Mouse (Mus musculus) midbrain, embryonic 10.5 days (tissue): ENCODE data around the gene Prss57. TPM values are rescaled to one million over a fixed set of nuclear protein-coding genes. Genes with fewer than 3 reads are reported as not detected.
A peak's percentile ranks its signal among the peaks of the same experiment; 100 is the strongest.
"Not testable (repeated sequence)": the region's sequence is repeated elsewhere in the genome, so short reads cannot be mapped to it uniquely, and the experiment has no call there.

ENCODE experiments used
- DNase-seq: peaks from one replicate; pipeline ENCODE4 v3.0.0-alpha.2; 2017; ENCODE audit warnings: low spot score
- H3K27ac ChIP-seq: fragments of 300-500 bp; sonication (generic); replicated peaks from 2 replicates; pipeline ENCODE4 v1.5.1; 2016; ENCODE audit warnings: mild to moderate bottlenecking
- H3K27me3 ChIP-seq: fragments of 300-500 bp; sonication (generic); 2 replicates; pipeline ENCODE4 v1.6.1; 2016; ENCODE audit warnings: low read depth, mild to moderate bottlenecking; ENCODE audit not compliant: poor library complexity, severe bottlenecking
- H3K36me3 ChIP-seq: fragments of 300-500 bp; sonication (generic); 2 replicates; pipeline ENCODE4 v1.6.1; 2016; ENCODE audit warnings: mild to moderate bottlenecking, moderate library complexity
- H3K4me1 ChIP-seq: fragments of 300-500 bp; sonication (generic); 2 replicates; pipeline ENCODE4 v1.6.1; 2016
- H3K4me3 ChIP-seq: fragments of 300-500 bp; sonication (generic); 2 replicates; pipeline ENCODE4 v1.5.1; 2016; ENCODE audit warnings: mild to moderate bottlenecking, moderate library complexity
- H3K9me3 ChIP-seq: fragments of 300-500 bp; sonication (generic); replicated peaks from 2 replicates; pipeline ENCODE4 v1.6.1; 2016; ENCODE audit warnings: mild to moderate bottlenecking
- WGBS: fragments of 180-500 bp; shearing (Covaris S2); methylation state at CpG from one replicate; pipeline ENCODE4 v1.1.7; 2016; 5-methylcytosine and 5-hydroxymethylcytosine counted together
- polyA plus RNA-seq: library from polyadenylated mRNA; unstranded; fragments of >200 nt; fragmentation: Nextera tagmentation; extraction: Ambion mirVana; gene quantifications from 2 replicates; pipeline ENCODE4 v1.2.1, GENCODE M21; 2016

The Prss57 gene
- polyA plus RNA-seq, 1 experiment from 2014 or later: 0.05 TPM

DNA sequence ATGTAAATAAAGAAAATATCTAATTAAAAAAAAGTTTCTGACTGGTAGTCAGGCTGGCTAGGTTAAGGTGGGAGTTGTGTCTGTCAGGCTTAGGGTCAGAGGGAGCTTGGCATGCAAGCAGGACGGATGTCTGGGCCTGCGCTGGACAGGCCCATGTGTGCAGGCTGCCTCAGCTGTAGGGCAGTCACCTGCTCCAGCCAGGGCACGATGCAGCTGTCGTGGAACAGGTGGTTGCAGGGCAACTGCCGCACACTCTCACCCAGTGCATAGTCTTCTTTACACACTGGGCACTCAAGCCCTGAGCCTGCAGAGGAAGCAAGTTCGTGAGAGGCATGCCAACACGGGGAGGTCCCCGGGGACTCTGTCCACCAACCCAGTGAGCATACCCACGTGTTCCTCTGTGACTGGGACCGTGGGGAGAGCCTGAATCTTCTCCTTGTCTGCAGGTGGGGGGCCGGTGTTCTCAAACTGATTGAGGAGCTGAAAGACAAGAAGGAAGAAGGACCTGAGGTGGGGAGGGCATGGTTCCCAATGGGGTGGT, 30.1 kb downstream of the Prss57 start:
- no peak for DNase-seq
- WGBS: 95% methylated on average over 11 of the region's 11 CpGs
- Histone ChIP-seq H3K4me1 (peaks cover 22% of the 10 kb centered on the region), H3K36me3 (peaks cover 88% of the 10 kb centered on the region), H3K27ac (no peak overlapping the region), H3K9me3 (no peaks in the 10 kb centered on the region), H3K4me3 (peak overlapping the region; percentile 20; the same call in 1 of the 2 replicates), H3K27me3 (peaks cover 8% of the 10 kb centered on the region; the same call in 1 of the 2 replicates)

- 91% methylated on average over 1 of the region's 1 CpGs for WGBS
- peaks cover 22% of the 10 kb centered on the region for H3K4me1 ChIP-seq
- H3K27me3 ChIP-seq: peaks cover 14% of the 10 kb centered on the region; the same call in 1 of the 2 replicates
- not testable (repeated sequence) for H3K9me3 ChIP-seq, H3K4me3 ChIP-seq, DNase-seq, H3K27ac ChIP-seq
- H3K36me3 ChIP-seq: peaks cover 88% of the 10 kb centered on the region
These were observed 31.1 kb downstream of the Prss57 start for GRCm38 (mm10) chr10:79759675-79760074.

DNA sequence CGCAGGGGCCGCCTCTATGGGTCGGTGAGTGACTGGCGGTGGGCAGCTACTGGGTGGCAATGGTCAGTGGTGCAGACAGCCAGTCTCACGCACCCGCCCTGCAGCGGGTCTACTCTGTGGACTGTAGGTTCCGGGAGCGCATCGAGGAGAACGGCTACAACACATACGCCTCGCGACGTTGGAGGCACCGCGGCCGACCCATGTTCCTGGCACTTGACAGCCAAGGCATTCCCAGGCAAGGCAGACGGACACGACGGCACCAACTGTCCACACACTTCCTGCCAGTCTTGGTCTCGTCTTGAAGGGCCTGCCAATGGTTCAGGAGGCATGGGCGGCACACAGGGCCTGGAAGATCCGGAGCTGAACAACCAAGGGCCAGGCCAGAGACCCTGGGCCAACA, 34.1 kb downstream of the Prss57 start:
- 94% methylated on average over 24 of the region's 24 CpGs for WGBS
- peaks cover 60% of the 10 kb centered on the region for H3K36me3 ChIP-seq

GRCm38 (mm10) chr10:79755854-79756253, 34.9 kb downstream of the Prss57 start:
- no peaks in the 10 kb centered on the region for H3K9me3 ChIP-seq
- H3K4me1 ChIP-seq: peaks cover 13% of the 10 kb centered on the region
- WGBS: 92% methylated on average over 3 of the region's 3 CpGs
- peak overlapping the region; percentile 54 for H3K4me3 ChIP-seq
- no peak overlapping the region for H3K27ac ChIP-seq
- peaks cover 14% of the 10 kb centered on the region; the same call in 1 of the 2 replicates for H3K27me3 ChIP-seq
- H3K36me3 ChIP-seq: peaks cover 52% of the 10 kb centered on the region
- no peak for DNase-seq

More for the DNA sequence above, 34.1 kb downstream of the Prss57 start:
- Histone ChIP-seq H3K4me3 (no peak overlapping the region), H3K9me3 (no peaks in the 10 kb centered on the region), H3K27ac (no peak overlapping the region), H3K27me3 (peaks cover 14% of the 10 kb centered on the region; the same call in 1 of the 2 replicates), H3K4me1 (peaks cover 13% of the 10 kb centered on the region)
- DNase-seq: no peak

DNA sequence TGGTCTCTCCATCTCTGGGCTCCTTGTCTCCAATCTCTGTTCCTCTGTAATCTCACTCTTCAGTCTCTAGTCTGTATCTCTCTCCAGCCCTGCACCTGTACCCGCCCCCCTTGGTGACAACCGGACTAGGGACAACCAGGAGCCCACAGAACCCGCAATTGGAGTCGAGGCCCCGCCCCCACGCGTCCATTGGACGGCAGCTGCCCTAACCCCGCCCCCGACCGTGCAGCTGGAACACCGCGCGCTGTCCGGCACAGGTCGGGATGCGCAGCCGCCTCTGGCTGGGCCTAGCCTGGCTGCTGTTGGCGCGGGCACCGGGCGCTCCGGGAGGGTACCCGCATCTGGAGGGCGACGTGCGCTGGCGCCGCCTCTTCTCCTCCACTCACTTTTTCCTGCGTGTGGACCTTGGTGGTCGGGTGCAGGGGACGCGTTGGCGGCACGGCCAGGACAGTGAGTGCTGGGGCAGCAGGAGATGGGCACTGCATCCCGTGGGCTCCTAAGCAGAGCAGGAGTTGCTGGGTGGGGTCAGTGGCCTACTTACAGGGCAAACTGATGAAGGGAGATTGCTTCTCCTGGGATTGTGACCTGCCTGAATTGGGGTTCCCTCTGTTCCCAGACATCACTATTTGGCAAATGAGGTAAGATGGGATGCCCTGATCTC, 35.8 kb downstream of the Prss57 start, which contains the start of gene Fgf22:
Gene Fgf22, plus strand, starts transcription at position 221 of the 661 bp plus-strand sequence.
- Histone ChIP-seq H3K4me3 (peak within 1 kb of the TSS; percentile 54), H3K27ac (peak within 1 kb of the TSS; percentile 29; the same call in 1 of the 2 replicates), H3K9me3 (no peaks in the 10 kb centered on the region), H3K4me1 (peaks cover 13% of the 10 kb centered on the region), H3K27me3 (peaks cover 14% of the 10 kb centered on the region; the same call in 1 of the 2 replicates), H3K36me3 (peaks cover 44% of the 10 kb centered on the region)
- peak; percentile 83 for DNase-seq
- under 1% methylated on average over 36 of the region's 36 CpGs for WGBS

DNA sequence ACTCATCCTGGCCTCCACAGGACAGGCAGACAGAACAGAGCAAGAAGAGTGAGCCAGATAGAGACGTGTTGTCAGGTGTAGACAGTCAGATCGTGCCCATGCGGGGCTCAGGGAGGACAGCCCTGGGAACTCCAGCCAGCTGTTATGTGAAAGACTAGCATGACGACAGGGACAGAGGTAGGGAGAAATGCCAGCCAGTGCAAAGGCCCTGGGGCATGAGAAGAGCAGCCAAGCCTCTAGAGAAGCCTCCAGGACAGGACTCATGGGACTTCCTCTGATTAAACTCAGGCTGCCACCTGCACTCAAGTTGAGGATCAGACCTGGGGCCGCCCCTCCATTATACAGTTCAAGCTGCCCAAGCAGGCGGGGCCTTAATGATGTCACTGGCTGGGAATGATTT, 42.3 kb downstream of the Prss57 start:
- 78% methylated on average over 6 of the region's 6 CpGs for WGBS
- H3K36me3 ChIP-seq: peaks cover 11% of the 10 kb centered on the region

DNA sequence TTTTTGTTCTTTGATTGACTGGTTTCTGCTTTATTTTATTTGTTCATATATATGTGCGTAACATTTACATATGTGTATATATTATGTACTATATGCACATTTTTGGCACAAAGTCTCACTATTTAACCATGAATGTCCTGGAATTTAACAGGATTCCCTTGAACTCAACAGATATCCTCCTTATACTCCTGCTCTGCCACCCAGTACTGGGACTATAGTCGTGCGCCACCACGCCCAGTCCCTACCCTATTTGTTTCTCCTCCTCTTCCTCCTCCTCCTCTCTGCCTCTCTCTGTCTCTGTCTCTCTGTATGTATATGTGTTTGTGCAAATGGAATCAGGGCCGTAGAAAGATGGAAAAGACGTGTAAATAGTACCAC, 44.0 kb downstream of the Prss57 start:
- WGBS: 25% methylated on average over 6 of the region's 6 CpGs
- Histone ChIP-seq H3K4me1 (peaks cover 16% of the 10 kb centered on the region), H3K27ac (peak overlapping the region; percentile 53)

More for the DNA sequence above, 42.3 kb downstream of the Prss57 start:
- Histone ChIP-seq H3K4me1 (peaks cover 16% of the 10 kb centered on the region), H3K27ac (no peak overlapping the region), H3K27me3 (no peaks in the 10 kb centered on the region), H3K9me3 (no peaks in the 10 kb centered on the region), H3K4me3 (peak overlapping the region; percentile 11; the same call in 1 of the 2 replicates)
- no peak for DNase-seq

GRCm38 (mm10) chr10:79745898-79746773, 44.6 kb downstream of the Prss57 start, which contains the start of gene Polrmt:
TSS of gene Polrmt (minus strand) at chr10:79746581.
- H3K4me1 ChIP-seq: peaks cover 16% of the 10 kb centered on the region
- peaks cover 33% of the 10 kb centered on the region for H3K36me3 ChIP-seq
- H3K27me3 ChIP-seq: no peaks in the 10 kb centered on the region
- H3K4me3 ChIP-seq: peak within 1 kb of the TSS; percentile 73
- H3K27ac ChIP-seq: peak within 1 kb of the TSS; percentile 79
- DNase-seq: peak; percentile 96
- 4% methylated on average over 38 of the region's 38 CpGs for WGBS
- H3K9me3 ChIP-seq: no peaks in the 10 kb centered on the region

More for the DNA sequence above, 44.0 kb downstream of the Prss57 start:
- Histone ChIP-seq H3K27me3 (no peaks in the 10 kb centered on the region), H3K9me3 (no peaks in the 10 kb centered on the region), H3K36me3 (peaks cover 27% of the 10 kb centered on the region), H3K4me3 (peak overlapping the region; percentile 73)
- no peak for DNase-seq

- H3K4me1 ChIP-seq: peaks cover 22% of the 10 kb centered on the region
- no peak for DNase-seq
- H3K4me3 ChIP-seq: peak overlapping the region; percentile 73
- H3K9me3 ChIP-seq: peaks cover 4% of the 10 kb centered on the region; the same call in 1 of the 2 replicates
- no peak overlapping the region for H3K27ac ChIP-seq
- 92% methylated on average over 3 of the region's 3 CpGs for WGBS
- H3K36me3 ChIP-seq: peaks cover 40% of the 10 kb centered on the region
- no peaks in the 10 kb centered on the region for H3K27me3 ChIP-seq
These were observed 45.4 kb downstream of the Prss57 start for GRCm38 (mm10) chr10:79745411-79745810.

- WGBS: 95% methylated on average over 15 of the region's 15 CpGs
- no peak overlapping the region for H3K4me3 ChIP-seq
- no peak for DNase-seq
- H3K4me1 ChIP-seq: peaks cover 22% of the 10 kb centered on the region
- no peak overlapping the region for H3K27ac ChIP-seq
- H3K9me3 ChIP-seq: peaks cover 20% of the 10 kb centered on the region
- peaks cover 56% of the 10 kb centered on the region for H3K36me3 ChIP-seq
- no peaks in the 10 kb centered on the region for H3K27me3 ChIP-seq
These were observed 47.0 kb downstream of the Prss57 start for GRCm38 (mm10) chr10:79743650-79744365.

GRCm38 (mm10) chr10:79743161-79743560, 47.6 kb downstream of the Prss57 start:
- no peak for DNase-seq
- WGBS: 92% methylated on average over 11 of the region's 11 CpGs
- no peaks in the 10 kb centered on the region for H3K27me3 ChIP-seq
- H3K27ac ChIP-seq: no peak overlapping the region
- H3K4me3 ChIP-seq: no peak overlapping the region
- H3K36me3 ChIP-seq: peaks cover 63% of the 10 kb centered on the region
- peaks cover 22% of the 10 kb centered on the region for H3K4me1 ChIP-seq
- peaks cover 23% of the 10 kb centered on the region for H3K9me3 ChIP-seq

GRCm38 (mm10) chr10:79740863-79741262, 49.9 kb downstream of the Prss57 start:
- WGBS: 60% methylated on average over 11 of the region's 11 CpGs

More at GRCm38 (mm10) chr10:79740863-79741262, 49.9 kb downstream of the Prss57 start:
- Histone ChIP-seq H3K27ac (peak overlapping the region; percentile 46; the same call in 1 of the 2 replicates), H3K4me3 (no peak overlapping the region), H3K27me3 (peaks cover 19% of the 10 kb centered on the region), H3K4me1 (peaks cover 15% of the 10 kb centered on the region), H3K9me3 (peaks cover 23% of the 10 kb centered on the region), H3K36me3 (peaks cover 86% of the 10 kb centered on the region)
- peak; percentile 36 for DNase-seq
